Mouse (Mus musculus): Measurements from ENCODE around the gene Vstm2a.

The Vstm2a gene

GRCm38 (mm10) chr11:16257473-16257921 is at the start of gene Vstm2a:
Gene Vstm2a, plus strand, starts transcription at chr11:16257724.
- DNase-seq (ENCODE audit: low spot score), result no peak

GRCm38 (mm10) chr11:16257011-16257410 is 513 bp upstream of the Vstm2a start:
- DNase-seq (ENCODE audit: low spot score), result no peak

- DNase-seq (ENCODE audit: low spot score), result no peak
Observed at GRCm38 (mm10) chr11:16258300-16258699, 776 bp downstream of the Vstm2a start.

DNA sequence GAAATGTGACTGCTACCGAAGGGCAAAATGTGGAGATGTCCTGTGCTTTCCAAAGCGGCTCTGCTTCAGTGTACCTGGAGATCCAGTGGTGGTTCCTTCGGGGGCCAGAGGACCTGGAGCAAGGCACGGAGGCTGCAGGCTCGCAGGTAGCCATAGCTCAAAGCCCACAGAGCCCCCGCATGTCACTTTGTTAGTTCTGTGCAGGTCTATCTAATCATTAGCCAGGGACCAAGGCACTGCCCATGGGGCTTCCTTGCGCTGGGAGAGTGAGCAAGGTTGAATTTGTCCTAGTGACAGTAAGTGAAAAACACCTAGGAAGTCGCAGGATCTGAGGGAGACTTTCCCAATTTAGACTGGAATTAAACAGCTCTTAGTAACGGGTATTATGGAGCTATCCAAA is 2.4 kb downstream of the Vstm2a start:
- no peak for DNase-seq (ENCODE audit: low spot score)

DNA sequence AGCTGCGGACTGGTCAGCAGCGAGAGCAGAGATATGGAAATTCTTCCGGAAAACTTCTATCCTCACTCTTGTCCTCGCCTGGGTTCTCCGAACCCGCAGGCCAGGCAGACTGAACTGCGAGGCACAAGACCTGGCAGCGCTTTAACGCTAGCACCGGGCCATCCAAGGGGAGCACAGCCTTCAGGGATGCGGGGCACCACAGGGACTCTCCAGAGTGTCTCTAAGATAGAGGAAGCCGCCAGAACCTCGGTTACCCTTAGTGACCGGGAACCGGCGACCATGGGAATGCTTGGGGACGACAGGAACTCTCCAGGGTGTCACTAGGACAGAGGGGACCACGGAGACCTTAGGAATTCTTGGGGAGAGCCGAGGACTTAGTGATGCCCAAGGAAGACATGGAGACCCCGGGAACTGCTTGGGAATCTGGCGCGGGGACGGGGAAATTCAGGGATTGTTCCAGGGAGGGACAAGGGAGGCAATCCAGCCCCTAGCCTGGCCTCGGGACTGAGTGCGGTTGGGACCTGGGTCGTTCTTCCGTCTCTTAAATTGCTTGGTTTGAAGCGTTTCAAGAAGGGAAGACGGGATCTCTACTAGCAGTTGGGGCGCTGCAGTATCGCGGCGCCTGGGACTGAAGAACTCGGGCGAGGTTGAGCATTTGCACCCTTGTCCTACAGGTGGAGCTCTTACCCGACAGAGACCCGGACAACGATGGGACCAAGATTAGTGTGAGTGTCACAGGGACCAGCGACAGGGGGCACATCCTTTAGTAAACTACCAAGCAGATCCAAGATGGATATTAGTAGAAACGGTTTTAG is 3.4 kb downstream of the Vstm2a start:
- peak; percentile 28 for DNase-seq (ENCODE audit: low spot score)

- DNase-seq (ENCODE audit: low spot score), result no peak
Observed at GRCm38 (mm10) chr11:16268396-16268795, 10.9 kb downstream of the Vstm2a start.

DNA sequence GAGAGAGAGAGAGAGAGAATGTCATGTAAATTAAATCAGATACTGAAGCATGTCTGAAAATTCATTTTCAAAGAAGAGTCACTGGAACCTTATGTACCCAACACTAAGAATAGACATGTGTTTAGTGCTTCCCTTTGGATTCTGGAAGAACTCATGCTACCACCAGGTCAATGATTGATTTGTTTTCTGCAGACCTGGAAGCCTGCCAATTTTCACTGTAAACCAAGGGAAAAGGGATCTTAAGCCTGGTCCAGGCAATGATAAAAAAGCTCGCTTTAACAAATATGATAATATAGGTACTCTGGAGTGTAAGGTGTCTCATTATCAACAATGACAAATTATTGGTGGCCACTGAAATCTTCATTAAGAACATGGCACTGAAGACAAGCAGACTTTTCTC is 32.9 kb downstream of the Vstm2a start:
- no peak for DNase-seq (ENCODE audit: low spot score)

DNA sequence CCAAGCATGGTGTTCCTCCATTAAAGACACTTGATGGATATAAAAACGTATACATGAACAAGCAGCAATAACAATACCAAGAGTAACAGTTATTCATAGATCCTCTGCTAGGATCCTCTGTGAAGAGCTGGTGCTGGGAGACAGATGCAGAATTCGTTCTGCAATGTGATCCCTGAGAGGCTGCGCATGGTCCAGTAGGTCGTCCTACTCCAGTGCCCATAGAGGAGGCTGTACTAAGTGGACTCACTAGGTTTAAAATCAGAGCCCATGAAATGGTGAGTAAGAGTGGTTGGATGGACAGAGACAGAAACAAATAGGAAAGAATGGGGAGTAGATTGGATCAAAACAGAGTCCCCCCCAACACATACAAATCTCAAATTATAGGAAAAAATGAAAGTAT is 35.4 kb downstream of the Vstm2a start:
- no peak for DNase-seq (ENCODE audit: low spot score)

DNA sequence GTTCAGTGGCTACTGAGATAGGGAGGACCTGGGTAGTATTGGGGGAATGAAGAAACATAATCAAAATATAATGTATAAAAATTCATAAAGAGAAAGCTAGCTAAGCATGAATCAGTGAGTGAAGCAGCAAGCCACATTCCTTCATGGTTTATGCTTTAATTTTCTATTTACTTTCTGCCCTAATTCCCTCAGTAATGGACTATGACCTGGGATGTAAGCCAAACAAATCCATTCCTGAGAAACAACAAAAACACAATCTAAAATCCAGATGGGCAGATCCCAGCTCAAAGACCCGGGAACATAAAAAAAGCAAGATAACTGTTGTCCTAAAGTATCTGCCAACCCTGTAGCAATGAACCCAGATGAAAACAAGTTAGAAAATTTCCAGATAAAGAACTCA is 39.0 kb downstream of the Vstm2a start:
- DNase-seq (ENCODE audit: low spot score), result no peak

DNA sequence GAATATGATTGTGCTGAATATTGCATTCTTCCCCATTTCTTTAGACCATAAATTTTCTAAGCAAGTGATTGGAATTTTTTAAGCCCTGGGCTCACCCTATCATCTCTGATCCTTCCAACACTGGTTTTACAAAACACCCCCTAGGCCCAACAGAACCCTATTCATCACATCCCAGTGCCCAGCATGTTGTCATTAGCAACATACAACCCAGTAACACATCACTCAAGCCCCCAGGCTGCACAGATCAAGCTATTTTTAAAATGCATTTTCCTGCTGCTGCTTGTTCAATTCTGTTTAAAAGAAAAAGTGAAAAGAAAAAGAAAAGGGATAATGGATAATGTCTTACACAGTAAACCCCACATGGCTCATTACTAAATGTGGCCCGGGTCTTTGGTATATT is 42.0 kb downstream of the Vstm2a start:
- DNase-seq (ENCODE audit: low spot score), result no peak

GRCm38 (mm10) chr11:16299960-16300359 is 42.4 kb downstream of the Vstm2a start:
- DNase-seq (ENCODE audit: low spot score), result no peak

GRCm38 (mm10) chr11:16300709-16301108 is 43.2 kb downstream of the Vstm2a start:
- DNase-seq (ENCODE audit: low spot score), result no peak

- no peak for DNase-seq (ENCODE audit: low spot score)
Observed at GRCm38 (mm10) chr11:16315097-16315496, 57.6 kb downstream of the Vstm2a start.

- no peak for DNase-seq (ENCODE audit: low spot score)
Observed at GRCm38 (mm10) chr11:16345179-16345578, 87.7 kb downstream of the Vstm2a start.

DNA sequence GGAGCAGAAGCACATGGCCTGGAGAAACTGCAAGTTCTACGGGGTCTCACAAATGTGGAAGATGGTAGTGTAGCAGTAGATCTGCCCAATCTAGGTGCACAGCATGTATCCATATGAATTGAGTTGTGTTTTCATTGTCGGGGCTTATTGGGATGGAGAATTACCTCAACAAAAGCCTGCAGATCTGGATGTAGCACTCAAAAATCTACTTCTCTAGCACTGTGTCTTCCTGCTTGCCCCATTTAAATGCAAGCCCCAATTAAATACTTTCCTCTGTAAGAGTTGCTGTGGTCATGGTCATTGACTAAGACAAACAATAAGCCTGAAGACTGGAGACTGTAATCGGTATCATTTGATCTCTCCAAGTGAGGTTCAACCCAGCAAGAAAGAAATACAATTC is 88.2 kb downstream of the Vstm2a start:
- no peak for DNase-seq (ENCODE audit: low spot score)

- no peak for DNase-seq (ENCODE audit: low spot score)
Observed at GRCm38 (mm10) chr11:16351915-16352314, 94.4 kb downstream of the Vstm2a start.

GRCm38 (mm10) chr11:16354356-16354755 is 96.8 kb downstream of the Vstm2a start:
- DNase-seq (ENCODE audit: low spot score), result no peak

DNA sequence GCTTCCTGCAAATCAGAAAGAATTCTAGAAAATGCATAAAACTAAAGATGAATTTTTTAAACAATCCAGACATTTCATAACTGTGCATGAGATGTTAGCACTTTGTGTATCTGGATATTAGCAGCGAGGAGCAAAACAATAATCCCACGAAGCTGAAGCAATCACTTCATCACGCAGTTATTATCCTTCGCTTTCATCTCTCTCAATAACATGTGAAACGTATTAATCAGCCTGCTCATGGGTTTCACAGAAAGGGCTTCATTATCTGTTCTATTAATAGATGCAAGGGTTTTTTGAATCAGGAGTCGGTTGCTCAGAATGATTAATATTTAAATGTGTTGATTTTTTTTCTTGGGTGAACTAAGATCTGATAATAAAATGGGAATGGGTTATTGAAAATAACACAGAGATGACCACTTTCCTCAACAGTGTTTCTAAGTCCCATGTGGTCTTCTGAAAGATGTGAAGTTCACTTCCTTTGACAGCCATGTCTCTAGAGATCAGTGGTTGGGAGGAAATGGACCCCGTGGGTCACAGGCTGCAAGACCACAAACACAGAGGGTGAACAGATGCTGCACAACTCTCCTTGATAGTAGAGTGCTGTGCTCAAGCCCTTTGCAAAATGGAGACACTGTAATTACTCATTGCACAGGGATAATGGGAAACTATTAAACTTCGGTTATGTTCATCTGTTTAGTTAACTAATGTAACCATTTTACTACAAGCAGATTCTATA is 109.5 kb downstream of the Vstm2a start:
- DNase-seq (ENCODE audit: low spot score), result no peak

- no peak for DNase-seq (ENCODE audit: low spot score)
Observed at GRCm38 (mm10) chr11:16403627-16404026, 146.1 kb downstream of the Vstm2a start.

- no peak for DNase-seq (ENCODE audit: low spot score)
Observed at GRCm38 (mm10) chr11:16411736-16412135, 154.2 kb downstream of the Vstm2a start.

GRCm38 (mm10) chr11:16412609-16413008 is 155.1 kb downstream of the Vstm2a start:
- DNase-seq (ENCODE audit: low spot score), result peak; percentile 38

- DNase-seq (ENCODE audit: low spot score), result no peak
Observed at GRCm38 (mm10) chr11:16413077-16413644, 155.6 kb downstream of the Vstm2a start.

Data from yolk sac, embryonic 10.5 days (tissue).